Mouse (Mus musculus) lung, postnatal 0 days (tissue): ENCODE measurements around the gene Sorcs3. TPM values are rescaled to one million over a fixed set of nuclear protein-coding genes. Genes with fewer than 3 reads are reported as not detected.

ENCODE experiments used
- ATAC-seq: fragments of 200-750 bp; cut with Nextera tagmentation; 2 replicates; pipeline ENCODE4 v1.8.0; 2017; ENCODE audit warnings: moderate library complexity
- DNase-seq: peaks from one replicate; pipeline ENCODE4 v3.0.0-alpha.2; 2016; ENCODE audit warnings: low spot score
- H3K27ac ChIP-seq: fragments of 300-500 bp; sonication (generic); 2 replicates; pipeline ENCODE4 v1.5.1; 2014; ENCODE audit warnings: antibody characterized with exemption, mild to moderate bottlenecking, low read length, mixed read lengths
- H3K27me3 ChIP-seq: fragments of 300-500 bp; sonication (generic); replicated peaks from 2 replicates; pipeline ENCODE4 v1.6.1; 2014; ENCODE audit warnings: low read length, mixed read lengths; ENCODE audit not compliant: insufficient read depth
- H3K36me3 ChIP-seq: fragments of 300-500 bp; sonication (generic); 2 replicates; pipeline ENCODE4 v1.6.1; 2014; ENCODE audit warnings: low read length, mixed read lengths; ENCODE audit not compliant: insufficient read depth
- H3K4me1 ChIP-seq: fragments of 300-500 bp; sonication (generic); 2 replicates; pipeline ENCODE4 v1.6.1; 2014; ENCODE audit warnings: antibody characterized with exemption, low read depth, low read length, mixed read lengths; ENCODE audit not compliant: insufficient read depth
- H3K4me2 ChIP-seq: fragments of 300-500 bp; sonication (generic); replicated peaks from 2 replicates; pipeline ENCODE4 v1.6.1; 2014; ENCODE audit warnings: low read depth, mild to moderate bottlenecking, low read length, moderate library complexity, mixed read lengths
- H3K4me3 ChIP-seq: fragments of 300-500 bp; sonication (generic); 2 replicates; pipeline ENCODE4 v1.5.1; 2014; ENCODE audit warnings: low read depth, low read length
- H3K9ac ChIP-seq: fragments of 300-500 bp; sonication (generic); replicated peaks from 2 replicates; pipeline ENCODE4 v1.6.1; 2014; ENCODE audit warnings: low read depth, mild to moderate bottlenecking
- H3K9me3 ChIP-seq: fragments of 300-500 bp; sonication (generic); 2 replicates; pipeline ENCODE4 v1.6.1; 2016; ENCODE audit warnings: low read length, mixed read lengths
- CTCF ChIP-seq: IDR thresholded peaks from 2 replicates; pipeline ENCODE4 v1.5.1; 2016; ENCODE audit warnings: antibody characterized with exemption, mild to moderate bottlenecking
- EP300 ChIP-seq: IDR thresholded peaks from 2 replicates; pipeline ENCODE4 v1.6.1; 2016; ENCODE audit warnings: antibody characterized with exemption, mild to moderate bottlenecking, control low read depth
- WGBS: fragments of 180-500 bp; shearing (Covaris S2); extraction: QIAGEN DNeasy Blood & Tissue Kit; methylation state at CpG from one replicate; pipeline ENCODE4 v1.1.7; 2014; 5-methylcytosine and 5-hydroxymethylcytosine counted together
- polyA plus RNA-seq: library from polyadenylated mRNA; unstranded; fragments of >200 nt; fragmentation: Nextera tagmentation; extraction: Ambion mirVana; gene quantifications from 2 replicates; pipeline ENCODE4 v1.2.1, GENCODE M21; 2015

Gene Sorcs3
- polyA plus RNA-seq, 1 experiment from 2014 or later = 0.02 TPM

DNA sequence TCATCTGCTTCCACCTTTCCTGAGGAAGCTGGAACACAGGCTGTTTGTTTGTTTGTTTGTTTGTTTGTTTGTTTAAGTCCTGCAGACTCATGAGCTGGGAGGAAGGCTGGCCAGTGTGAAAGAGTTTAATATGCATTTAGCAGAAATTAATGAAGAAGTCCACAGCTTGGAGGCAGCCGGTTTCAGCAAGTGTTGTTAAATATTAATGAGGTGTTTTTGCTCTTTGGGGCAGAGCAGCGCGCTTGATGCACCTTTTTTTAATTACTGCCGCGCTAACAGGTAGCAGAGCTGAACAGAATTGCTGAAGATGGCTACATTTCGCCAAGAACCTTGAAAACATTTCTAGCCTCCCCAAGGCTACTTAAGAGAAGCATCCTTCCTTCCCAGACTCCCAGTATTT is 551.0 kb downstream of the Sorcs3 start:
- H3K9ac ChIP-seq = no peak overlapping the region
- H3K9me3 ChIP-seq = no peaks in the 10 kb centered on the region
- no peaks in the 10 kb centered on the region for H3K4me1 ChIP-seq
- ATAC-seq (no peak), DNase-seq (no peak)
- WGBS = 75% methylated on average over 6 of the region's 6 CpGs
- H3K27ac ChIP-seq = no peak overlapping the region
- H3K4me2 ChIP-seq = no peak overlapping the region
- no peaks in the 10 kb centered on the region for H3K36me3 ChIP-seq
- no peaks in the 10 kb centered on the region for H3K27me3 ChIP-seq
- TF ChIP-seq CTCF (no peak), EP300 (no peak)
- H3K4me3 ChIP-seq = no peak overlapping the region

DNA sequence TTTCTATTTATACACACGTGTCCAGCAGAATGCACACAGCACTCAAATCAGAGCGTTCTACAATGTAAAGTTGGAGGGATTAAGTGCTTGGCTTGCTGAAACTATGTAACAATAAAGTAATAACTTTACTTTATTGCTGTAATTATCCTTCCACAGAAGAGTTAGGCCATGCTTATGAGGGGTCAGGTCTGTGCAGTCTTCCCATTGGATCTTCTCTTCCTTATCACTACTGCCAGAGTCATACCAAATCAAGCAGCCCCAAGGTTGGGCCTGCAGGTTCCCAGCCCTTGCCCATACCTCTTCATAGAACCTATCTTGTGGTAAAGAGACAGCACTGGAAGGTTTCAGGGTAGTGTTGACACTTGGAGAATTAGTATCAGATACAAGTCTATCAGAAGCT is 560.7 kb downstream of the Sorcs3 start:
- no peaks in the 10 kb centered on the region for H3K4me1 ChIP-seq
- no peaks in the 10 kb centered on the region for H3K9me3 ChIP-seq
- DNase-seq (no peak), ATAC-seq (no peak)
- no peak overlapping the region for H3K4me2 ChIP-seq
- no peaks in the 10 kb centered on the region for H3K27me3 ChIP-seq
- TF ChIP-seq CTCF = no peak
- no peak for TF ChIP-seq EP300
- no peak overlapping the region for H3K9ac ChIP-seq
- WGBS = 69% methylated on average over 2 of the region's 2 CpGs
- H3K4me3 ChIP-seq = no peak overlapping the region
- H3K36me3 ChIP-seq = no peaks in the 10 kb centered on the region
- H3K27ac ChIP-seq = no peak overlapping the region

DNA sequence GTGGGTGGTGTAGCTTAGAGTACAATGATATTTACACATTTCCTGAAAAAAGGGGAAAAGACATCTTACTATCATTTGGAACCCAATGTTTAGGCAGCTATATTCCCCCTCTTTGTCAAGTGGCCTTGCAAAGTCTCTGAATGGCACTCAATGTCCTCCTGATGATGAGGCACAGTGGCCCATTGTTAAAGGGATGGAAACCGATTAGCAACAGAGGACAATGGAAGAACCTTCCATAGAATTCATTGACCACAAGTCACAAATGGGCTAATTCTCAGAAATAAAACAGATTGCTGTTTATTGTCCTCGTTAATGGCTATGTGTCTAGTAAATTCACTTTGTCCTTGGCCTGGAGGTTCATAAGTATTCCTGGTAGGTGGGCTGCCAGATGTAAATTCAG is 565.7 kb downstream of the Sorcs3 start:
- H3K9me3 ChIP-seq = no peaks in the 10 kb centered on the region
- H3K9ac ChIP-seq = no peak overlapping the region
- H3K27ac ChIP-seq = no peak overlapping the region
- 66% methylated on average over 2 of the region's 2 CpGs for WGBS
- no peak overlapping the region for H3K4me3 ChIP-seq
- no peaks in the 10 kb centered on the region for H3K36me3 ChIP-seq
- TF ChIP-seq EP300 (no peak), CTCF (no peak)
- no peak for DNase-seq
- H3K4me1 ChIP-seq = no peaks in the 10 kb centered on the region
- ATAC-seq = no peak
- H3K27me3 ChIP-seq = no peaks in the 10 kb centered on the region
- H3K4me2 ChIP-seq = no peak overlapping the region

GRCm38 (mm10) chr19:48779095-48779765 is 573.4 kb downstream of the Sorcs3 start:
- DNase-seq (no peak), ATAC-seq (no peak)
- Histone ChIP-seq H3K27ac (no peak overlapping the region), H3K4me1 (no peaks in the 10 kb centered on the region), H3K4me3 (no peak overlapping the region), H3K36me3 (no peaks in the 10 kb centered on the region), H3K9ac (no peak overlapping the region), H3K27me3 (no peaks in the 10 kb centered on the region), H3K9me3 (no peaks in the 10 kb centered on the region), H3K4me2 (no peak overlapping the region)
- TF ChIP-seq CTCF (no peak), EP300 (no peak)
- WGBS = 75% methylated on average over 3 of the region's 3 CpGs

DNA sequence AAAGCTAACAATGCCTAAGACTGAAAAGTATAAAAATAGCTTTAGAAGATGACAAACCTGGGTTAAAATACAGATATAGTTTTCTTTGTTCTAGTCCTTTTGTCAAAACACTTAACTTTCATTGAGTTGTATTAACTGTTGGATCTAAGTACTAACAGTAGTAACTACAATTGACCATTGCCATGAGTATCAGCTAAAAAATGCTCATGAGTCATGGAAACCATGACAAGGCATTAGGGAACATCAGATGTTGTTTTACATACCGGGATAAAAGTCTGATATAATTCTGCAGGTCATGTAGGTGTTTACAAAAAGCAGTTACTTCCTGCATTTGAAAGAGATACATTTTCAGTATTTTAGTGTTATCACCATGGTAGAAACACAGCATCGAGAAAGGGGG is 575.0 kb downstream of the Sorcs3 start:
- Histone ChIP-seq H3K9ac (no peak overlapping the region), H3K27me3 (no peaks in the 10 kb centered on the region), H3K4me1 (no peaks in the 10 kb centered on the region), H3K9me3 (no peaks in the 10 kb centered on the region), H3K36me3 (no peaks in the 10 kb centered on the region), H3K4me2 (no peak overlapping the region), H3K4me3 (no peak overlapping the region), H3K27ac (no peak overlapping the region)
- TF ChIP-seq CTCF = no peak
- TF ChIP-seq EP300 = no peak
- no peak for ATAC-seq
- WGBS = 51% methylated on average over 2 of the region's 2 CpGs
- no peak for DNase-seq

GRCm38 (mm10) chr19:48782024-48782721 is 576.3 kb downstream of the Sorcs3 start:
- no peak overlapping the region for H3K4me2 ChIP-seq
- 74% methylated on average over 7 of the region's 7 CpGs for WGBS
- H3K27ac ChIP-seq = no peak overlapping the region
- no peak for ATAC-seq
- H3K27me3 ChIP-seq = no peaks in the 10 kb centered on the region
- no peak for TF ChIP-seq EP300
- no peak for TF ChIP-seq CTCF
- DNase-seq = no peak
- H3K36me3 ChIP-seq = no peaks in the 10 kb centered on the region
- no peak overlapping the region for H3K4me3 ChIP-seq
- H3K9ac ChIP-seq = no peak overlapping the region
- no peaks in the 10 kb centered on the region for H3K9me3 ChIP-seq
- no peaks in the 10 kb centered on the region for H3K4me1 ChIP-seq
